Mouse (Mus musculus) liver, embryonic 15.5 days (tissue): ENCODE measurements around the gene Cluap1. TPM values are rescaled to one million over a fixed set of nuclear protein-coding genes. Genes with fewer than 3 reads are reported as not detected.
"Not testable (repeated sequence)": the region's sequence is repeated elsewhere in the genome, so short reads cannot be mapped to it uniquely, and the experiment has no call there.

ENCODE experiments used
- ATAC-seq: fragments of 200-750 bp; cut with Nextera tagmentation; 2 replicates; pipeline ENCODE4 v1.8.0; 2017; ENCODE audit warnings: moderate number of reproducible peaks, mild to moderate bottlenecking, moderate library complexity; ENCODE audit not compliant: insufficient read depth
- H3K27ac ChIP-seq: fragments of 300-500 bp; sonication (generic); replicated peaks from 2 replicates; pipeline ENCODE4 v1.5.1; 2015; ENCODE audit warnings: mild to moderate bottlenecking, inconsistent platforms
- H3K27me3 ChIP-seq: fragments of 300-500 bp; sonication (generic); 2 replicates; pipeline ENCODE4 v1.6.1; 2015; ENCODE audit warnings: mild to moderate bottlenecking, inconsistent platforms
- H3K36me3 ChIP-seq: fragments of 300-500 bp; sonication (generic); replicated peaks from 2 replicates; pipeline ENCODE4 v1.6.1; 2015; ENCODE audit warnings: moderate library complexity, mild to moderate bottlenecking, inconsistent platforms
- H3K4me1 ChIP-seq: fragments of 300-500 bp; sonication (generic); replicated peaks from 2 replicates; pipeline ENCODE4 v1.6.1; 2015; ENCODE audit warnings: inconsistent platforms
- H3K4me2 ChIP-seq: fragments of 300-500 bp; sonication (generic); 2 replicates; pipeline ENCODE4 v1.6.1; 2015; ENCODE audit warnings: moderate library complexity, mild to moderate bottlenecking, inconsistent platforms
- H3K4me3 ChIP-seq: fragments of 300-500 bp; sonication (generic); replicated peaks from 2 replicates; pipeline ENCODE4 v1.5.1; 2015; ENCODE audit warnings: mild to moderate bottlenecking, inconsistent platforms
- H3K9ac ChIP-seq: fragments of 300-500 bp; sonication (generic); 2 replicates; pipeline ENCODE4 v1.6.1; 2015; ENCODE audit warnings: moderate library complexity, mild to moderate bottlenecking, inconsistent platforms
- H3K9me3 ChIP-seq: fragments of 300-500 bp; sonication (generic); replicated peaks from 2 replicates; pipeline ENCODE4 v1.6.1; 2016; ENCODE audit warnings: inconsistent platforms
- WGBS: fragments of 180-500 bp; shearing (Covaris S2); methylation state at CpG from one replicate; pipeline ENCODE4 v1.1.7; 2015; ENCODE audit warnings: mixed read lengths; ENCODE audit not compliant: insufficient replicate concordance; 5-methylcytosine and 5-hydroxymethylcytosine counted together
- polyA plus RNA-seq: library from polyadenylated mRNA; unstranded; fragments of >200 nt; fragmentation: Nextera tagmentation; extraction: Ambion mirVana; gene quantifications from 2 replicates; pipeline ENCODE4 v1.2.1, GENCODE M21; 2015

Cluap1 gene
- polyA plus RNA-seq, 1 experiment from 2014 or later, result 6.4 TPM

DNA sequence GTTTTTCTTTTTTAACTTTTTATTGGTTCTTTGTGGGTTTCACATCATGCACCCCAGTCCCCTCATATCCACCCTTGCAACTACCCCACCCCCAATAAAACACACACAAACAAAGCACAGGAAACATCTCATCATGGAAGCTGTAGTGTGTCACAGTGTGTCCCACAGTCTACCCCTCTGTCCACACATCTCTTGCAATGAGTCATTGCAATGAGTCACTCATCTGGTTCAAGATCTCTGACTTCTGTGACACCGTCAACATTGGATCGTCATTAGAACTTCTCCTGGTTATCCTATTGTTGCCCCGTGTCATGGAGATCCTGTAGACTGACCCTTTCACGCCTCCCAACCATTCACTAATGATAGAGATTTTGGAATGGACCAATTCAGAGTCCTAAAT is 26.1 kb downstream of the Cluap1 start:
- Histone ChIP-seq H3K9ac (no peak overlapping the region), H3K4me1 (0 out of 2 replicates have a peak, but pooled peaks cover 4% of the 10 kb centered on the region), H3K4me2 (no peak overlapping the region), H3K4me3 (no peak overlapping the region), H3K36me3 (peaks cover 30% of the 10 kb centered on the region), H3K27ac (no peak overlapping the region), H3K9me3 (no peaks in the 10 kb centered on the region), H3K27me3 (no peaks in the 10 kb centered on the region)
- ATAC-seq, result no peak
- WGBS, result 73% methylated on average over 4 of the region's 4 CpGs

DNA sequence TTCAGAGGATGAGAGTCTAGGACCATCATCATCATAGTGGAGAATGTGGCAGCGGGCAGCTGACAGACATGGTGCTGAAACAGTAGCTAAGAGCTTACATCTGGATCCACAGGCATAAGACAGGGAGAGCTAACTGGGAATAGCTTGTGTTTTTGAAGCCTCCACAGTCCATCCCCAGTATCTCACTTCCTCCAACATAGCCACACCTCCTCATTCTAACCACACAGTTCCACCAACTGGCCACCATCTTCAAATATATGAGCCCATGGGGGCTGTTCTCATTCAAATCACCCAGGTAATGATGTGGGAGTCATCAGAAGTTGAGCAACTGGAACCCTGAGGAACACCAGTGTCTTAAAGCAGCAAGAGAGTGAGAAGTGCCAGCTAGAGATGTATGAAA is 42.5 kb downstream of the Cluap1 start:
- Histone ChIP-seq H3K36me3 (no peaks in the 10 kb centered on the region), H3K4me3 (no peak overlapping the region), H3K27me3 (no peaks in the 10 kb centered on the region), H3K9ac (no peak overlapping the region), H3K4me1 (no peaks in the 10 kb centered on the region), H3K4me2 (no peak overlapping the region), H3K27ac (no peak overlapping the region), H3K9me3 (no peaks in the 10 kb centered on the region)
- no peak for ATAC-seq
- 51% methylated on average over 1 of the region's 1 CpGs for WGBS

DNA sequence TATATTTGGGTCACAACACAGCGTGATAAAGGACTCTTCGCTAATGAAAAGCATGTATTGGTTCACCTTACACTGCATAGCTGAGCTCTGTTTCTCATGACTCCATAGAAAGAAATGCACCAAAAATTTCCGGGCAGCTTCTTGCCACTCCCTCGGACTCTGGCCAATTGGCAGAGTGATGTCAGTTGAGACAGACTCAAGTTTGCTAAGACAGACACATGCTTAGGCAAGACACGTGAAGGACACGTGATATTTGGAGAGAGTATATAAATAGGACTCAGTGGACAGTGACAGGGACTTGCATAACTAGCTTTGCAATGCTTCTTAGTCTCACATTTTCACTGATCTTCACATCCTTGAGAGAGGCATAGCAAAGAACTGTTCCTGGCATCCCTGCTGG is 47.8 kb downstream of the Cluap1 start:
- WGBS, result 64% methylated on average over 6 of the region's 6 CpGs

DNA sequence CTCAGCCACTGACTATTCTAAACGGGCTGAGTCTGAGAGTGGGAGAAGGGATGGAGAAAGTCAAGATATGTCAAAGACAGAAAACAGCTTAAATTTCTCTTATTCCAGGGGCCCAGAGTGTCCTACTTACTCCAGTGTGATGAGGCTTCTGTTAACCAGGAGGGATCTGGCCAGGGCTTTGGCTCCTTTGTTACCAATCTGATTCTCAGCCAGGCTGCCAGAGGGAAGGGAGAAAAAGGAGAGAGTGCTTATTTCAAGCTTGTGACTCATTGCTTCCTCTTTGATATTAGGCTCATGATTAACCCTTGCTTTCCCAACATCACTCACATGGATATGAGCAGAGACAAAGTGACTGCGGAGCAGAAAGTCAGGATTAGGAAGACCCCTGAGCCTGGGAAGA is 50.7 kb downstream of the Cluap1 start:
- ATAC-seq, result no peak
- 47% methylated on average over 2 of the region's 2 CpGs for WGBS
- no peaks in the 10 kb centered on the region for H3K36me3 ChIP-seq

More for the DNA sequence above, 47.8 kb downstream of the Cluap1 start:
- Histone ChIP-seq H3K4me3 (no peak overlapping the region), H3K9me3 (no peaks in the 10 kb centered on the region), H3K27me3 (no peaks in the 10 kb centered on the region), H3K4me1 (no peaks in the 10 kb centered on the region), H3K9ac (no peak overlapping the region), H3K36me3 (no peaks in the 10 kb centered on the region), H3K27ac (no peak overlapping the region), H3K4me2 (no peak overlapping the region)
- no peak for ATAC-seq

DNA sequence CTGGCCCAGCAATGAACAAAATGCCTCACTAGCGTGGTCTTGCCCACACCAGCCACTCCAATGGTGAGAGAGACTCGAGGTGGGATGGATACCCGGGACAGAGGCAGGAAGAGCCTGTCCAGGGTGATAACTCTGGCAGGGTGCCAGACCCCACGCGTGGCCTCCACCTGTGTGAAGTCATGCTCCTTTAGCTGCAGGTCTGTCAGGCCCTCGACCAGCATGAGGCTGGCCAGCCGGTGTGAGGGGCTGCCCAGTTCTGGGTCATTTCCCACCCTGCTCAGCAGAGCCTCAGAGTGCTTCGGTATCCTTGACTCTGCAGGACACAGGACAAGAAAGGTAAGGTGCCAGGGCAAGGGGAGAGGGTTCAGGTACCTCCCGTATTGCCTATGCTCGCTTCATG is 56.4 kb downstream of the Cluap1 start:
- WGBS, result 69% methylated on average over 10 of the region's 10 CpGs
- Histone ChIP-seq H3K4me3 (no peak overlapping the region), H3K36me3 (no peaks in the 10 kb centered on the region), H3K4me1 (no peaks in the 10 kb centered on the region), H3K27me3 (no peaks in the 10 kb centered on the region), H3K4me2 (no peak overlapping the region), H3K9ac (no peak overlapping the region), H3K9me3 (no peaks in the 10 kb centered on the region), H3K27ac (no peak overlapping the region)
- ATAC-seq, result no peak

More for the DNA sequence above, 50.7 kb downstream of the Cluap1 start:
- no peak overlapping the region for H3K4me2 ChIP-seq
- no peaks in the 10 kb centered on the region for H3K4me1 ChIP-seq
- H3K27me3 ChIP-seq, result no peaks in the 10 kb centered on the region
- H3K27ac ChIP-seq, result no peak overlapping the region
- H3K9ac ChIP-seq, result no peak overlapping the region
- H3K4me3 ChIP-seq, result no peak overlapping the region
- H3K9me3 ChIP-seq, result no peaks in the 10 kb centered on the region

DNA sequence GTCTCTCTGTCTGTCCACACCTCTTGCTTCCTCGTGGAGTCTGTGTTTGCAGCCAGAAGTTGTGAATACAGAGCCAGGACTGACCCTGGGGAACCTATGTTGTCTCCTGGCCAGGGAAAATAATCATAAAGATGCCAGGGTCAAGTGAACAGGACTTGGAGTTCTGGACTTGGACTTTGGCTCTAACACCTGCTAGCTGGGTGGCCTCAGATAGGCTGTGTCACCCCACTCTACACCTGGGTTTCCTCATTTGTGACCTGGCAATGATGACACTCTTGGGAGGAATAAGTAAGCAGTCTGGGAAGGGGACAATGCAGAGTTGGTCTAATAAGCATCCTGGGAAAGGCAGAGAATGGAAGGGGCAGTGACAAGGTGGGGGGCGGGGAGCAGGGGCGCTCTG is 56.9 kb downstream of the Cluap1 start:
- no peak overlapping the region for H3K4me2 ChIP-seq
- 71% methylated on average over 3 of the region's 3 CpGs for WGBS
- no peak overlapping the region for H3K4me3 ChIP-seq
- no peak overlapping the region for H3K9ac ChIP-seq
- no peaks in the 10 kb centered on the region for H3K27me3 ChIP-seq
- H3K4me1 ChIP-seq, result no peaks in the 10 kb centered on the region
- no peak overlapping the region for H3K27ac ChIP-seq
- no peak for ATAC-seq
- H3K36me3 ChIP-seq, result no peaks in the 10 kb centered on the region
- no peaks in the 10 kb centered on the region for H3K9me3 ChIP-seq

- not testable (repeated sequence) for H3K4me2 ChIP-seq, H3K27me3 ChIP-seq, H3K9me3 ChIP-seq, H3K9ac ChIP-seq, H3K4me3 ChIP-seq, H3K27ac ChIP-seq, ATAC-seq, H3K36me3 ChIP-seq
- WGBS, result 81% methylated on average over 19 of the region's 19 CpGs
- peaks cover 12% of the 10 kb centered on the region for H3K4me1 ChIP-seq
Measured at GRCm38 (mm10) chr16:3974456-3974855, 65.9 kb downstream of the Cluap1 start.

- H3K4me1 ChIP-seq, result peaks cover 12% of the 10 kb centered on the region
- 47% methylated on average over 7 of the region's 7 CpGs for WGBS
- no peaks in the 10 kb centered on the region for H3K27me3 ChIP-seq
- no peak overlapping the region for H3K9ac ChIP-seq
- H3K36me3 ChIP-seq, result peaks cover 20% of the 10 kb centered on the region
- no peak overlapping the region for H3K4me3 ChIP-seq
- H3K27ac ChIP-seq, result no peak overlapping the region
- H3K4me2 ChIP-seq, result no peak overlapping the region
- no peaks in the 10 kb centered on the region for H3K9me3 ChIP-seq
- ATAC-seq, result no peak
Measured at GRCm38 (mm10) chr16:3975658-3976057, 67.1 kb downstream of the Cluap1 start.

GRCm38 (mm10) chr16:3976251-3976671 is 67.7 kb downstream of the Cluap1 start, which contains the start of gene Nlrc3:
Gene Nlrc3 (minus strand): TSS chr16:3976632.
- H3K4me3 ChIP-seq, result no peak within 1 kb of the TSS
- H3K27ac ChIP-seq, result no peak within 1 kb of the TSS
- 0 out of 2 replicates have a peak, but pooled peaks have one; percentile 13 for ATAC-seq
- H3K27me3 ChIP-seq, result no peaks in the 10 kb centered on the region
- no peak within 1 kb of the TSS for H3K4me2 ChIP-seq
- no peak within 1 kb of the TSS for H3K9ac ChIP-seq
- peaks cover 26% of the 10 kb centered on the region for H3K36me3 ChIP-seq
- WGBS, result 28% methylated on average over 4 of the region's 4 CpGs
- H3K4me1 ChIP-seq, result peaks cover 12% of the 10 kb centered on the region
- no peaks in the 10 kb centered on the region for H3K9me3 ChIP-seq

DNA sequence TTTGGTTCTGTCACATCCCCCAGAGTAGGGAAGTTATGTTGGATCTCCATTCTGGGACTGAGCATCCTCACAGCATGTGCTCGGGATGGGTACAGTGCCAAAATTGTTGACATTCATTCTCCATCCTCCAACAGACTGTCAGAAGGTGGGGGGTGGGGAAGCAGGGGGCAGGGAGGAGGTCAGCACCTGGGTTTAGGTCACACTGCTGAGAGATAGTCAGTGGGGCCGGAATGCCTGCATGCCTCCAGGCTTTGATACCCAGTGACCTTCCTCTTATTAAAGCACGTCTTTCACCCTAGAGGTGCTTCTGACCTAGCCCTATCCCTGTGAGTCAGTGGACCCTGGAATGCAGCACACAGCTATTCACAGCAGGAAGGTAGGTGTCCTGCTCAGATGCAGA is 68.1 kb downstream of the Cluap1 start:
- WGBS, result 23% methylated on average over 3 of the region's 3 CpGs
- ATAC-seq, result 0 out of 2 replicates have a peak, but pooled peaks have one; percentile 17

DNA sequence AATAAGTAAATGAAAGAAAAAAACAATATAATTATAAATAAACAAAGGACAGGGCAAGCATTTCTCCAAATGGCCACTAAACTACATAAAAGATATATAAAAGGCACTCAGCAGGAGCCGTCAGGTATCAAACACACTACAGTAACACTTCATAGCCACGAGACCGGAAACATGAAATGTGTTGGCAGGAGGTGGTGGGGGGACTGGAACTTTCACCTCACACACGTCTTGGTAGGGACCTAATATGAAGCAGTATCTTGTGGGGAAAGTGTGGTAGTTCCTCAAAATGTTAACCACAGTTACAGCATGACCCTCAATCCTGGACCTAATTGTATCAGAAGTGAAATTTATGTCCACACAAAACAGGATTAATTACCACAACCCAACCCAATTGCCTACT is 73.6 kb downstream of the Cluap1 start:
- Histone ChIP-seq H3K27me3 (no peaks in the 10 kb centered on the region), H3K9ac (no peak overlapping the region), H3K9me3 (no peaks in the 10 kb centered on the region), H3K4me1 (no peaks in the 10 kb centered on the region), H3K4me3 (no peak overlapping the region), H3K36me3 (peaks cover 78% of the 10 kb centered on the region), H3K4me2 (no peak overlapping the region), H3K27ac (no peak overlapping the region)
- WGBS, result 43% methylated on average over 4 of the region's 4 CpGs
- no peak for ATAC-seq

More for the DNA sequence above, 68.1 kb downstream of the Cluap1 start:
- Histone ChIP-seq H3K4me3 (no peak overlapping the region), H3K27ac (no peak overlapping the region), H3K27me3 (no peaks in the 10 kb centered on the region), H3K4me2 (no peak overlapping the region), H3K4me1 (peaks cover 12% of the 10 kb centered on the region), H3K9ac (no peak overlapping the region), H3K36me3 (peaks cover 28% of the 10 kb centered on the region), H3K9me3 (no peaks in the 10 kb centered on the region)

- Histone ChIP-seq H3K4me3 (no peak overlapping the region), H3K27me3 (no peaks in the 10 kb centered on the region), H3K4me2 (no peak overlapping the region), H3K9ac (no peak overlapping the region), H3K27ac (no peak overlapping the region), H3K4me1 (no peaks in the 10 kb centered on the region), H3K9me3 (no peaks in the 10 kb centered on the region), H3K36me3 (peaks cover 89% of the 10 kb centered on the region)
- ATAC-seq, result no peak
- 71% methylated on average over 7 of the region's 7 CpGs for WGBS
Measured at GRCm38 (mm10) chr16:3983146-3983700, 74.6 kb downstream of the Cluap1 start.
